Mouse (Mus musculus) regulatory T cell (primary cell): ENCODE data around the gene Kcnab1.

Experiments used
- in situ Hi-C: fragments of 300-600 bp; cut with MboI, MseI; formaldehyde crosslinking; loops from one replicate; pipeline ENCODE4 v1.15.1; 2025; ENCODE audit warnings: high pct_unique_total_duplicates

Gene Kcnab1

DNA sequence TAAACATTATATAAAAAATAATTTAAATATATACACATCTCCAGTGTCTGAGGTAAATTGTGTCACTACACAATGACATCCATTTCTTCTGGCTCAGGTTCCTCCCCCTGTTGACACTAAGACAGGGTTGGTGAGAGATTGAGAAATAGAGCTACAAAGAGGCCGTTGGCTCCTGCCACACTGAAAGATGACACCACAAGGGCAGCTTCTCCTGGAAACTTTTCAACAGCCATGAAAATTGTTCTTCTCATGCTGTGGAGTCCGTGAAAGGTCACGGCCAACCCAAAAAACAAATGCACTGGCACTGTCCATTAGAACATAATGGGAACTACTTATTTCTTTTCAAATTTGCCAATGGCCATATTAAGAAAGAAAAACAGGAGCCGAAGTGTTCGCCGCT is 256.0 kb downstream of the Kcnab1 start:
- in situ Hi-C loops, result no loop called here

DNA sequence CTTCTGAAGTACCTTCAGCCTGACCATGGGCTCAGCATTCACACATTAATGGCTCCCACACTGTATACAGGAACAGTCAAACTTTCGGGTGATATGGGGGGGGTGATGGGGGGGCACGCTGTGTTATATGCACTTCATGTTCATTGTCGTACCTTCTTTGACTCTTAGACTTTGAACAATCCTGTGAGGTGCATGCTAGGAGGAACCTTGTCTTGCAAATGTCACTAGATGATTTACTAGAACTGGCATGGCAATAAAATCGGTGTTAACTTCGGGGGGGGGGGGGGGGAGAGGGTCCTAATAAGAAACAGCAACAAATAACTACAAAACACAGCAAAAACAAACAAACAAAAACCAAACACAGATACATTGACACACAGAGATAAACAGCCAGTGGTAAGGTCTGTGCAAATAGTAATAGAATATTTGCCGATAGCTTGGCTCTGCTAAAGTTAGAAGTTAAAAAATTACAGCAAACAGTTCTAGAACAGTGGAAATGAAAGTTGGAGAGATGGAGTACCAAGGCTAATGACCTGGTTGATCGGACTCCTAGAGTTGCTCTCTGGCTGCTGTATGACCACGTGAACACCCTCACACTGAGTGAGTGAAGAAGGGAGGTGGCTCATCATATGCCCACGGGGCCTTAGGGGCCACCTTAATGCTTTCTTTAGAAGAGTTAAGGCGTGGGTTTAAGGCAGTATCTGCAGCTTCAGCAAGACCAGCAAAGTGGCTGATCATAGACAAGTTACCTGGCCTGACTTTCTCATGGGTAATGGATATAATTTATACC is 256.9 kb downstream of the Kcnab1 start:
- in situ Hi-C loops, result no loop called here

- in situ Hi-C loops, result no loop called here
Observed at GRCm38 (mm10) chr3:65367944-65368343, 258.8 kb downstream of the Kcnab1 start.

- in situ Hi-C loops, result loop anchor here (10.0 kb wide), 1 partner anchor 562 kb away; no protein-coding TSS in a partner anchor
Observed at GRCm38 (mm10) chr3:65372552-65372951, 263.4 kb downstream of the Kcnab1 start.

DNA sequence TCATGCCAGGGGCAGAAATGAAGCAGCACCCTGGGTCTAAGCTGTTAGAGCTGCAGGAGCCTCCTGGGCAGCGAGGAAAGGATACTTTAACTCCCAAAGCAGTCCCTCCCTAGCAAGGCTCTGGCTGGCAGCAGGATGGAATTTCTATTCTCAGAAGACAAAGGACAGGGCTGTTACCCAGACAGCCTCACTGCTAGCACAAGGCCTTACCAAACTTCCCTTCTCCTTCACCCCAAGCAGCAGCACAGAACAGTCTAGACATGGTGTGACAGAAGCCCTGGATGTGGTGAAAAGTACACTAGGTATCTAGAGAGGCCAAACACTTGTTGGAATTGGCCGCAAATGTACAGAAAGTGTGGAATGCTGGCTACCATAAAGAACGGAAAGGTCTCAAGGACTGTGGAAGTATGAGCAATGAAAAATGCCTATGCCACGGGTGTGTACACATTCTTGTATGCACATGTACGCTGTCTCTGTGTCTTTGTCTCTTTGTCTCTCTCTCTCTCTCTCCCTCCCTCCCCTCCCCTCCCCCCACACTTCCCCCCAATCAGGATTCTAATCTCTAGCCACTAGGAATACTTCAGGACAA is 264.5 kb downstream of the Kcnab1 start:
- in situ Hi-C loops, result loop anchor here (10.0 kb wide), 1 partner anchor 561 kb away; no protein-coding TSS in a partner anchor

DNA sequence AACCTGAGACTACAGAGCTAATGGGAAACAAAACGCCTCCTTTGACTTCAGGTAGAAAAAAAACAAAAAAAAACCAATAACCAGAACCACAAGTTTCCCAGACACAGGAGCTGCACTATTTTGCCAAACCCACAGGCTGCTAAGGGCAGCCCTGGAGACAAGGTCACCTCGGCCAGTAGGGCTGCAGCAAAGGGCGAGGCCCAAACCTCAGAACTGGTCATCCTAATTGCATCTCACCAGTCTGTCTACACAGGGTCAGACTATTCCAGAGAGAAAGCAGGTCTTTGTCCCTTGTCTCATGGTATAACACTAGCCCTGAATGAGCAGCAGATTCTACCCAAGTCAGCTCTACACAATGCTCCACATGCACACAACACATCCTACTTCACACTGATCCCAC is 265.5 kb downstream of the Kcnab1 start:
- in situ Hi-C loops, result loop anchor here (10.0 to 25.0 kb wide), 2 partner anchors 560 to 1387 kb away; partner anchors contain the start of gene Gmps

- in situ Hi-C loops, result loop anchor here (10.0 to 25.0 kb wide), 2 partner anchors 556 to 1391 kb away; partner anchors contain the start of gene Gmps
Observed at GRCm38 (mm10) chr3:65378724-65379123, 269.5 kb downstream of the Kcnab1 start.

DNA sequence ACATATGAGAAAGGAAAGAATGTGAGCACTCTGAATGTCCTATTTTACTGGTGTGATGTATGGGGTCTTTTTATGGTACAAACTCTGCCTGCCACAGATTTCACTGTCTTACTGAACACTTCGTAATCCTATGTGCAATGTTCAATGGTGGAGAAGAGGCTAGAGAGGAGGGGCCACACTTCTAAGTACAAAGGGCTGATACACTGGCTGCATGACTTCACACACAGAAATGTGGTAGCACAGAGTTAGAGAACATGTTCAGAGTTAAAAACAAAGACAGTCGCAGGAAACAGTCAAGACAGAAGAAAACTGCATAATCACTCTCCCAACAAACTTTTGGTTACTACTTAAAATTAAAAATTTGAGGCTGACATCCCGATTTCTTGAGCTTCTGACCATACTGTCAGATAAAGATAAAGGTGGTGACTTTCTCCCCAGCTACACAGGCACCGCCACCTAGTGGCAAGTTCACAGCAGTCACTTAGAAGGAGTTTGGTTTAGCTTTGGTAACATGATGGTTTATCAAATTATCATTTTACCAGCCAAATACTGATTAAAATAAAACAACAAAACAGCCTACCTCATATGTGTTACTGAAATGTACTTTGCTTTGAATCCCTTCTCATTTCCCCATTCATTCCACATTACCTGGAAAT is 270.8 kb downstream of the Kcnab1 start:
- in situ Hi-C loops, result loop anchor here (10.0 to 25.0 kb wide), 2 partner anchors 555 to 1393 kb away; partner anchors contain the start of gene Gmps

DNA sequence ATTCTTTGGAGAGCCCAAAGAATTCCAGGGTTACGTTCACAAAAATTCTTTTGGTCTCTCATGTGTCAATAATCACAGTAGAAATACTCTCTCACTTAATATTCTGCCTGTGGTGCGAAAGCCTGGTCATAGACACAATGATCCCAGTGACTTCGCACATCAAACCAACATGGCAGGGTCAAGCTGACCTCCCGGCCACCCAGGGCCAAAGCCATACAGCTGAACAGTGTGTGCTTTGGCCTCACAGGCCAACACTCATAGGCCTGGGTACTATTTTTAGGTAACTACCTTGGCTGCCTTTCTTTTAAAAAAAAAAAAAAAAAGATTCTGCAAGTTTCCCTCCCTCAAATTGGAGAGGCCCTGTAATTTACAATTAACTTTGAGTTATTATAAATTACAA is 271.9 kb downstream of the Kcnab1 start:
- in situ Hi-C loops, result loop anchor here (25.0 kb wide), 1 partner anchor 1394 kb away; the partner anchor contains the start of gene Gmps

DNA sequence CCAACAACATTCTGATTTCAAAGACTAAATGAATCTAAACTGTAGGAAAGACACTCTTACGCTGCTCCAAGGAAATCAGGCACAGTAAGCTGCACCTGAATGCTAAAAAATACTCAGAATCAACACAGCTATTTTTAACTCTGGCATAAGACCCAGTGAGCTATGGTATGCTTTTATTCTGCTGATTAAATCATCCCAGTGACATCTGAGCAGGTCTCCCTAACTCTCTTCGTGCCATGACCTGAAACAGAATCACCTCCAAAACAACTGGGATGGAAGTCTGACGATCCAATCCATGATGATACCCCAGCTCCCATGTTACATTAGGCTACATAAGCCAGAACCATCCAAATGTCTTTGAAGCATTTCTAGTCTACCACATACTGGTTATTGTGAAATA is 275.2 kb downstream of the Kcnab1 start:
- in situ Hi-C loops, result loop anchor here (25.0 kb wide), 1 partner anchor 1397 kb away; the partner anchor contains the start of gene Gmps

GRCm38 (mm10) chr3:65385771-65386170 is 276.6 kb downstream of the Kcnab1 start:
- in situ Hi-C loops, result loop anchor here (25.0 kb wide), 1 partner anchor 1398 kb away; the partner anchor contains the start of gene Gmps

DNA sequence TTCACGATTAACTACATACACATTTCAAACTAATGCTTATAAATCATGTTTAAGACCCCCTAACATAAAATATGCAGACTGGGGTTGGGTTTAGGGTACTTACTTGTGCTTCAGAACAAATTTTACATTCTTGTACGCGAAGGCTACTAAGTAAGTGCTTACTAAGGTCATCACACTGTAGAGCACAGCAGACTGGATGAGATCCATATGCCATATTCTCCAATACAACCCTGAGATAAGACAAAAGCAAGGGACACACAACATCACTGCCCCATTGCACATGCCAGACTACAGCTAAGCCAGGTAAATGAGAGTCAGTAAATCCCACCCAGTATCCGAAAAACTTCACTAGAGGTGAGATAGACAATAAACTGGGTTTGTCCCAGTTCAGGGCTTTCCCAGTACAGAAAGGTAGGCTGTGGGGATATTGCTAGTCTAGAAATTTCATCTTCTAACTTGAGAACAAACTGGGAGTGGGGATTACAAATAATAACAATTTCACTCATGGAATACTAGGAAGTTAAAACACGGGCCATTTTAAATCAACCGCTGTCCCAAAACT is 282.1 kb downstream of the Kcnab1 start:
- in situ Hi-C loops, result loop anchor here (25.0 kb wide), 1 partner anchor 1404 kb away; the partner anchor contains the start of gene Gmps

GRCm38 (mm10) chr3:65391784-65392420 is 282.7 kb downstream of the Kcnab1 start:
- in situ Hi-C loops, result loop anchor here (25.0 kb wide), 1 partner anchor 1405 kb away; the partner anchor contains the start of gene Gmps

DNA sequence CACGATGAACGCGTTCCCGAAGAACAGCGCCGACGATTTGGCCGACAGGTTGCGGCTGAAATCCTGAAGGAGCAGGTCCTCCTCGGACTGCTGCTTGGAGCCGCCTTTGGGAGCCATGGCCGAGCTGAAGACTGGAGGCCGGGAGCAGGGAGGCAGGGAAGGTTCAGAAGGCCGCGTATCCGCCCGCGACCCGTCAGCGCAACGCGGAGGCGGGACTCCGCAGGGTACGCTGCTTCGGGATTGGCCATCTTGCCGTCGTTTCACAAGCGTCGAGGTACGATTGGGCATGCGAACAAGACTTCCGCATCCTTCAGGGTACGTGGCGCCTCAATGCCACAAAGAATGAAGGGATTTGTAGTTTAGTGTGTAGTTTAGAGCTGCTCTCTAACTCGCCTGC is 283.2 kb downstream of the Kcnab1 start, which contains the start of gene Ssr3:
TSS of gene Ssr3 (minus strand) at position 203 of the 397 bp plus-strand sequence.
- in situ Hi-C loops, result loop anchor here (25.0 kb wide), 1 partner anchor 1405 kb away; the partner anchor contains the start of gene Gmps

- in situ Hi-C loops, result loop anchor here (5.0 to 25.0 kb wide), 2 partner anchors 267 to 1408 kb away; partner anchors contain the start of gene Gmps
Observed at GRCm38 (mm10) chr3:65395111-65395510, 285.9 kb downstream of the Kcnab1 start.

DNA sequence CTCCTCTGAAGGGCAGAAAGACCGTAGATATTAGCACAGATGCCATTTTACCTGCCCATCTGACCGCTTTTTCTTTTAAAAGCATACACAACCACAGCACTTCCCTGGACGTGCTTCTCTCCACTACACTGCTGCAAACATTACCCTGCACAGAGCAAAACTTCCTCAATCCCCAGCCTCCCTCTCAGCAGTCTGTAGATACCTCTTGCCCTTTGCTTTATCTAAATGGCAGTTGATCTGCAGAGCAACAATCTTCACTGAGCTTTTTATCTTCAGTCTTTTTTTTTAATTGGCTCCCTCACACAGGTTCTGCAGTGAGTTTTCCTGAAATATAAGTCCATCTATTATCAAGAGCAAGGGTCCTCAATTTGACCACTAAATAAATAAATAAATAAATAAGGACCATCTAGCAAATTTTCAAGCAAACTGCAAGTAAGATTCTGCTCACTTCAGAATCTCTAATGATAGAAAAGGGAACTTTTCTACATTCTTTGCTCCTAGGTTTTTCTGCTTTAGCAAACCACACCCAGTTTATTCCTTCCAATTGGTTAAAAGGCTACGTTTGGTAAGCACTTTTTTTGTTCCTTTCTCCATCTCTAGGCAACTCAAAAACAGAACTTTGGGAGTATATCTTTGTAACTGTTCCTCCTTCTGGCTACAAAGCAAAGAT is 287.8 kb downstream of the Kcnab1 start:
- in situ Hi-C loops, result loop anchor here (5.0 to 25.0 kb wide), 2 partner anchors 265 to 1410 kb away; partner anchors contain the start of gene Gmps

GRCm38 (mm10) chr3:65397566-65397965 is 288.4 kb downstream of the Kcnab1 start:
- in situ Hi-C loops, result loop anchor here (5.0 to 25.0 kb wide), 2 partner anchors 265 to 1410 kb away; partner anchors contain the start of gene Gmps

DNA sequence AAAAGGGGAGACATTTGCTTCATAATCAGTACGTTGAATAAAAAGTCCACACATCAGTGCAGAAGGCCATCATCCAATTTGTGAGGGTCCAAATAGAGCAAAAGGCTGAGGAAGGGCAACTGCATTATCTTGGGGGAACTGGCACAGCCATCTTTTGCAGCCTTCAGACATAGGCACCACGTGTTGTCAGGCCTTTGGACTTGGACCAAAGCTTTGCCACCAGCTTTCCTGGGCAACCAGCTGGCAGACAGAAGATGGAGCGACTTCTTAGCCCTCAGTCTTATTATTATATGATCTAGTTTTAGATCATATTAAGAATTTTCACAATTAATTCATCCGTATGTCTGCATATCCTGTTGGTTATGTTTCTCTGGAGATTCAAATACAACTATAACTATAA is 296.6 kb downstream of the Kcnab1 start:
- in situ Hi-C loops, result no loop called here

DNA sequence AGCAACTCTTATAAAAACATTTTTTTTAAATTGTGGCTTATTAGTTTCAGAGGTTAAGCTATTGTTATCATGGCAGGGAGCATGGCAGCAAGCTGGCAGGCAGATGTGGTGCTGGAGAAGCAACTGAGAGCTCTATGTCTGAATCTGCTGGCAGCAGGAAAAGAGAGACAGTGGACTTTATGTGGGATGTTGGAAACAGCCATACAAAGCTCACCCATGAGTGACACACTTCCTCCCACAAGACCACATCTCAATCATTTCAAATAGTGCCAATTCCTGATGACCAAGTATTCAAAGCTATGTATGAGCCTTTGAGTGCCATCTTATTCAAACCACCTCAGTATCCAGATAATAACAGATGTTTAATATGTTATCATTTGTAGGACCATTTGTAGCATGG is 298.7 kb downstream of the Kcnab1 start:
- in situ Hi-C loops, result no loop called here

DNA sequence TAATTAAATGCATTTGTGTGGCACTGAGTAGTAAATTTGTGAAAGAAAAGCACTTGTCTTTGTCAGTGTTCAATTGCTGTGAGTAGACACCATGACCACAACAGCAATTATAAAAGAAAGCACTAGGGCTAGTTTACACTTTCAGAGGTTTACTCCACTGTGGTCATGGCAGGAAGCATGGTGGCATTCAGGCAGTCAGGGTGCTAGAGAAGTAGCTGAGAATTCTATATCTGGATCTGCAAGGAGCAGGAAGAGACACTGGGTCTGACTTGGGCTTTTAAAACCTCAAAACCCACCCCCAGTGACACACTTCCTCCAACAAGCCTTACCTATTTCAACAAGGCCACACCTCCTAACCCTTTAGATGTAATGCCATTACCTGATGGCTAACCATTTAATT is 307.4 kb downstream of the Kcnab1 start:
- in situ Hi-C loops, result no loop called here
